Mouse (Mus musculus): Measurements from ENCODE around the gene Gm6588. TPM values are rescaled to one million over a fixed set of nuclear protein-coding genes. Genes with fewer than 3 reads are reported as not detected.

Gm6588 gene
- polyA plus RNA-seq, 1 experiment from 2014 or later = not detected

DNA sequence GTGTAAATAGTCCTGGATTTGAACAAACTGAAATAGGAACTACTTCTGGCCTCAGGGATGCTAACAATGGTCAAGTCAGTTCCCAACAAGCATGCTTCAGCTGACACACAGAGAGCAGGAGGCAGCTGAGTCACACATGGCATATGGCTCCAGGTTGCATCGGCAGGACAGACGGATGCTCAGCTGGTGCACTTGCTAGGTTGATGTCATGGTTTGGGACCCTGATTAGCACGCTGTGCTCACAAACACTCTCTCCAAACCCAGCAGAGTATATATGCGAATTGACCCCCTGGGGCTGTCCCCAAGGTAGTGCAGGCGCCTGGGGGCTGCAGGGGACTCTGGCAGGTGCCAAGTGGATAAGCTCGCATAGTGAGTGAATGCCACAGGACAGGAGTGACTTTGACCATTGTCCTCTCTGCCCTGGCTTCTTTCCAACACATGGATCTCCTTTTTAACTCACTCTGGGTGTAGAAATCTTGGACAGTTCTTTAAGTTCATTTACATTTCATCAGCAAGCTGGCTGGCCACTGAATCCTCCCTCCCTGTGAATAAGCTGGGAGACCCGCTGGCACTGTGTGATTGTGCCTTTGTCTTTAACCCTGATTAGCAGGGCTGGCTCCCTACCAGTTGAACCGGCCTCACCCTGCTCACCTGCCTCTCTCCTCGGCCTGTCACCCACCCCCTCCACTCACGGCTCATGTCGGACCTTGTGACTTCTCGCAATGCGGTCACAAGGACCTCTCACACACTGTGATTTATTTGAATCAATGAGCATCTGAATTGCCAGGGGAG lies 35.9 kb downstream of the Gm6588 start:
- Histone ChIP-seq H3K36me3 (ENCODE audit: control insufficient read depth, insufficient read depth, low read length) (no peaks in the 10 kb centered on the region), H3K9ac (ENCODE audit: low read depth, low read length) (no peak overlapping the region), H3K4me3 (ENCODE audit: low read length) (no peak overlapping the region), H3K27me3 (ENCODE audit: control insufficient read depth, insufficient read depth, low read length) (no peaks in the 10 kb centered on the region), H3K27ac (ENCODE audit: low read depth, low read length) (no peak overlapping the region), H3K4me1 (ENCODE audit: control insufficient read depth, insufficient read depth, low read length) (no peaks in the 10 kb centered on the region), H3K4me2 (replicated peaks; ENCODE audit: low read depth, low read length) (no peak overlapping the region), H3K9me3 (ENCODE audit: control insufficient read depth, low read length) (no peaks in the 10 kb centered on the region)
- ATAC-seq (ENCODE audit: low FRiP score, low TSS enrichment) = no peak
- whole genome bisulfite sequencing = 24% methylated on average over 13 of the region's 13 CpGs

DNA sequence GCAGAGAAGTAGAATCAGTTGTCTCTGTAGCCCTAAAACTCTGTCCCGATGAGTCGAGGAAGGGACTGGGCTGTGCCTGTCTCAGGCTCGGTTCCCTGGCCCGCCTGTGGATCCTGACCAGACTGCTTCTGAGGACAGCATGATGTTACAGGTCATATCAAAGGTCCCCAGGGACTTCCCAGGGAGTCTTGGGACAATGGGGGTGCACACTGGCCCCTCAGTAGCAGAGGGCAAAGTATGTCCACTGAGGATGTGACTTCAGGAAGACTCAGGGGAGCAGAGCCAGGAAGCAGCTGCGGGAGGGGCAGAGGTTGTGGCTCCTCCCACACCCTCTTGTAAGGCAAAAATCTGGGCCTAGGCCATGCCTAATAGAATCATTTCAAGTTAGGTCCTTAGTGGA lies 37.2 kb downstream of the Gm6588 start:
- no peak overlapping the region for H3K27ac ChIP-seq (ENCODE audit: low read depth, low read length)
- H3K27me3 ChIP-seq (ENCODE audit: control insufficient read depth, insufficient read depth, low read length) = no peaks in the 10 kb centered on the region
- H3K9me3 ChIP-seq (ENCODE audit: control insufficient read depth, low read length) = no peaks in the 10 kb centered on the region
- no peak overlapping the region for H3K4me3 ChIP-seq (ENCODE audit: low read length)
- no peaks in the 10 kb centered on the region for H3K4me1 ChIP-seq (ENCODE audit: control insufficient read depth, insufficient read depth, low read length)
- H3K4me2 ChIP-seq (replicated peaks; ENCODE audit: low read depth, low read length) = no peak overlapping the region
- no peaks in the 10 kb centered on the region for H3K36me3 ChIP-seq (ENCODE audit: control insufficient read depth, insufficient read depth, low read length)
- no peak overlapping the region for H3K9ac ChIP-seq (ENCODE audit: low read depth, low read length)
- no peak for ATAC-seq (ENCODE audit: low FRiP score, low TSS enrichment)
- WGBS = 78% methylated on average over 5 of the region's 5 CpGs

DNA sequence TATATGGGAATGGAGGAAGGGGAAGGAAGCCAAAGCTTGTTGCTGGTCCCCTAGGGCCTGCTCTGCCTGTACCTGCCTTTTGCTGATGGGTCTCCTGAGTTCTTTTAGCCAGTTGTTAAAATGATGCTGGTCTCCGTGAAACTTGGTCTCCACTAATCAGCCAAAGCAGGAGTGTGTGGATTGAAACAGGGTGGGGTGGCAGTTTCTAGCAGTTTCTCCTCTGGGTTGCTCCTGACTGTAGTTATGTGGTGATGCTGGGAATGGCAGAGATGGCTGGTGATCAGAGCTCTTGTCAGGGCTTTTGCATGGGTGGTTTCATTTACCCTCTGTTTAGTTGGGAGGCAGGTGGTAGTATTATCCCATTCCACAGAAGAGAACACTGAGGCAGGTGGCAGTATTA lies 38.3 kb downstream of the Gm6588 start:
- Histone ChIP-seq H3K27me3 (ENCODE audit: control insufficient read depth, insufficient read depth, low read length) (no peaks in the 10 kb centered on the region), H3K4me1 (ENCODE audit: control insufficient read depth, insufficient read depth, low read length) (no peaks in the 10 kb centered on the region), H3K27ac (ENCODE audit: low read depth, low read length) (no peak overlapping the region), H3K36me3 (ENCODE audit: control insufficient read depth, insufficient read depth, low read length) (no peaks in the 10 kb centered on the region), H3K9me3 (ENCODE audit: control insufficient read depth, low read length) (no peaks in the 10 kb centered on the region), H3K4me3 (ENCODE audit: low read length) (no peak overlapping the region), H3K9ac (ENCODE audit: low read depth, low read length) (no peak overlapping the region), H3K4me2 (replicated peaks; ENCODE audit: low read depth, low read length) (no peak overlapping the region)
- ATAC-seq (ENCODE audit: low FRiP score, low TSS enrichment) = no peak
- WGBS = 91% methylated on average over 1 of the region's 1 CpGs

DNA sequence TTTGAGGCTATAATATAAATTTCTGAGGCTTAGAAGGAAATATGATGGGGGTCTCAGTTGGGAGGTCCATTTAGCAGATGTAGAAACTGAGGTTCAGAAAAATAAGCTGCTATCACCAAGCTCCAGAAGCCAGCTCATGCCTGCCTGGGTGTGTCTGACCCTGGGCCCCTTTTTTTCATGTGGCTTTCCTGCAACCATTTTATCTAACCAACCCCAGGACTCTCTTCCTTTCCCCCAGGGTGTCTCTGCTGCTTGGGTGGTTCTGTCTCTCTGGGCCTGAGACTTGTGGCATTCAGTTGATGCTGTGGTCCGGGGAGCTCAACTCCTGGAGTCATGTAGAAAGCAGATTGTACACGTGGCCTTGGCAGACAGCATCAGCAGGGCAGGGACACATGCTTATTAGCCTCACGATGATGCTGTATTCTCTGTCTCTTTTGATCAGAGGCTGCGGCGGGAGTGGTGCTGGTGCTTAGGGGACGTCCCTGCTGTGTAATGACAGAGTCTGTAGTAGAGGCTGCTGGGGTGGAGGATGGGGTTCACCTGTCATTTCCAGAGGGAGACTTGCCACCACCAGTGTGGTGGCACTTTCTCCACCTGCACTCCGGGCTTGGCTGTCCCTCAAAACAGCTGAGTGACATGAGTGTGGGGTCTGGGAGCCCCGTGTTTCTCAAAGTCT lies 39.0 kb downstream of the Gm6588 start:
- Histone ChIP-seq H3K4me3 (ENCODE audit: low read length) (no peak overlapping the region), H3K4me1 (ENCODE audit: control insufficient read depth, insufficient read depth, low read length) (0 out of 2 replicates have a peak, but pooled peaks cover under 1% of the 10 kb centered on the region), H3K9me3 (ENCODE audit: control insufficient read depth, low read length) (no peaks in the 10 kb centered on the region), H3K36me3 (ENCODE audit: control insufficient read depth, insufficient read depth, low read length) (no peaks in the 10 kb centered on the region), H3K9ac (ENCODE audit: low read depth, low read length) (no peak overlapping the region), H3K4me2 (replicated peaks; ENCODE audit: low read depth, low read length) (no peak overlapping the region), H3K27ac (ENCODE audit: low read depth, low read length) (no peak overlapping the region), H3K27me3 (ENCODE audit: control insufficient read depth, insufficient read depth, low read length) (no peaks in the 10 kb centered on the region)
- WGBS = 63% methylated on average over 8 of the region's 8 CpGs
- ATAC-seq (ENCODE audit: low FRiP score, low TSS enrichment) = no peak

DNA sequence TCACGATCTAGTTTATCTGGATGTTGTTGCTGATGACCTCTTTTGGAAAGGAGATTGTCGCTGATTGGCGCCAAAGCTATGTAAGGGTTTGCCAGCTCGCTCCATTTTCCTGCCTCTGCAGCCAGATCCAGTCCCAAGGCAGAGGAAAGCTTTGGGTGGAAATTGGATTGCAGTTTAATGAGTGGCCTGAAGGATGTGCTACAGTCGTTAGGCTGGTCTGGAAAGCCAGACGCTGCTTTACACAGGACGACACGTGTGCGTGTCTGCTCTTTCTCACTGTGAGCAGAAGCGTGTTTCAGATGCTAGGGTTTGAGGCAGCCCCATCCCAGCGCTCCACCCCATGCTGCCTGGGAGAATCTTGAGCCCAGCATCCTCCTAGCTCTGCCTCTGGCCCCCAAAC lies 42.3 kb downstream of the Gm6588 start:
- Histone ChIP-seq H3K27ac (ENCODE audit: low read depth, low read length) (no peak overlapping the region), H3K4me2 (replicated peaks; ENCODE audit: low read depth, low read length) (no peak overlapping the region), H3K4me1 (ENCODE audit: control insufficient read depth, insufficient read depth, low read length) (0 out of 2 replicates have a peak, but pooled peaks cover 5% of the 10 kb centered on the region), H3K36me3 (ENCODE audit: control insufficient read depth, insufficient read depth, low read length) (no peaks in the 10 kb centered on the region), H3K4me3 (ENCODE audit: low read length) (no peak overlapping the region), H3K9ac (ENCODE audit: low read depth, low read length) (no peak overlapping the region), H3K9me3 (ENCODE audit: control insufficient read depth, low read length) (no peaks in the 10 kb centered on the region), H3K27me3 (ENCODE audit: control insufficient read depth, insufficient read depth, low read length) (no peaks in the 10 kb centered on the region)
- no peak for ATAC-seq (ENCODE audit: low FRiP score, low TSS enrichment)
- 48% methylated on average over 11 of the region's 11 CpGs for WGBS

DNA sequence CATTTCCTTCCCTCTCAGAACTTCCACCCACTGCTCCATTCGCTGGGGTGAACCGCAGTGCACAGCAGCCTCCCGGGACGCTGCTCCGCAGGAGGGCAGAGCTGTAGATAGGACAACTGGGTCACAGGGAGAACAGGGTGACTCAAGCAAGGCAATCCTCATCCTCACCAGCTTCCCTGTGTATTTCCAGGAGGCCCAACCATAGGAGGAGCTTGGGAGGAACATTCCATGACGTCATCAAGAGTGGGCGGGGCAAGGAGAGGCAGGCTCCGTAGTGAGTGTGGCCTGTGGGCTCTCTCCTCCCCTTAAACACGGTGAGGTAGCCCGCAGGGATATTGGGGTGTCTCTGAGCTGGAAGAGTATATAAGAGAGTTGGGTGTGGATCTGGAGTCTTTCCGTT lies 44.3 kb downstream of the Gm6588 start:
- peak; percentile 58; the same call in 1 of the 2 replicates for ATAC-seq (ENCODE audit: low FRiP score, low TSS enrichment)

DNA sequence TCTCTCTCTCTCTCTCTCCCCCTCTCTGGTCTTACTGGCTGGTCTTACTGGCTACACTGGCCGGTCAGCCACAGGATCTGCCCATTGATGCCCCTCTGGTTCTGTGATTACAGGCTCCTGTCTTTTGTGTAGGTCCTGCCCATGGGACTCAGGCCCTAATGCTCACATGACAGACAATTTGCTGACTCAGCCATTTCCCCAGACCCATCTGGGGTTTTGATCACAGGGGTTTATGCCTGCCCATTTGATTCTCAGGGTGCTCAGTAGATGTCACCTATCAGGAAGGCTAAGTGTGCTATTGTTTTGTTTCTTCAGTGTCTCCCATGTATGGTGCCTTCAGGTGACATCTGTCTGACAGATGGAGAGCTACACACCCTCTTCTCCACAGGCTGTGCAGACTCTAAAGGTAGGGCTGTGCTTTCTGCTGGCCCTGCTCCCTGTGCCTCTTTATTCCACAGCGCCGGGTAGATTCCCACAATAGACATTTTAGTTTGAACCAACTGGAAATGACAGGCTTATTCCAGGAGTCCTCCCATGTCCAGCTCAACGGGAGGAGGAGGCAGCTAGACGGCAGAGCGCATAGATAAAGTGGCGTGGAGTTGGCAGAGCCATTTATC lies 47.6 kb downstream of the Gm6588 start:
- Histone ChIP-seq H3K27me3 (ENCODE audit: control insufficient read depth, insufficient read depth, low read length) (no peaks in the 10 kb centered on the region), H3K9ac (ENCODE audit: low read depth, low read length) (no peak overlapping the region), H3K4me2 (replicated peaks; ENCODE audit: low read depth, low read length) (no peak overlapping the region), H3K27ac (ENCODE audit: low read depth, low read length) (no peak overlapping the region), H3K4me3 (ENCODE audit: low read length) (no peak overlapping the region), H3K4me1 (ENCODE audit: control insufficient read depth, insufficient read depth, low read length) (peaks cover 10% of the 10 kb centered on the region; the same call in 1 of the 2 replicates), H3K9me3 (ENCODE audit: control insufficient read depth, low read length) (no peaks in the 10 kb centered on the region), H3K36me3 (ENCODE audit: control insufficient read depth, insufficient read depth, low read length) (no peaks in the 10 kb centered on the region)
- 85% methylated on average over 7 of the region's 7 CpGs for WGBS
- no peak for ATAC-seq (ENCODE audit: low FRiP score, low TSS enrichment)

More for the DNA sequence above, 44.3 kb downstream of the Gm6588 start:
- 0 out of 2 replicates have a peak, but pooled peaks cover 5% of the 10 kb centered on the region for H3K4me1 ChIP-seq (ENCODE audit: control insufficient read depth, insufficient read depth, low read length)
- WGBS = 43% methylated on average over 11 of the region's 11 CpGs
- peak overlapping the region; percentile 8; the same call in 1 of the 2 replicates for H3K4me2 ChIP-seq (replicated peaks; ENCODE audit: low read depth, low read length)
- no peak overlapping the region for H3K9ac ChIP-seq (ENCODE audit: low read depth, low read length)
- no peaks in the 10 kb centered on the region for H3K9me3 ChIP-seq (ENCODE audit: control insufficient read depth, low read length)
- no peaks in the 10 kb centered on the region for H3K36me3 ChIP-seq (ENCODE audit: control insufficient read depth, insufficient read depth, low read length)
- no peak overlapping the region for H3K4me3 ChIP-seq (ENCODE audit: low read length)
- H3K27me3 ChIP-seq (ENCODE audit: control insufficient read depth, insufficient read depth, low read length) = no peaks in the 10 kb centered on the region
- no peak overlapping the region for H3K27ac ChIP-seq (ENCODE audit: low read depth, low read length)

DNA sequence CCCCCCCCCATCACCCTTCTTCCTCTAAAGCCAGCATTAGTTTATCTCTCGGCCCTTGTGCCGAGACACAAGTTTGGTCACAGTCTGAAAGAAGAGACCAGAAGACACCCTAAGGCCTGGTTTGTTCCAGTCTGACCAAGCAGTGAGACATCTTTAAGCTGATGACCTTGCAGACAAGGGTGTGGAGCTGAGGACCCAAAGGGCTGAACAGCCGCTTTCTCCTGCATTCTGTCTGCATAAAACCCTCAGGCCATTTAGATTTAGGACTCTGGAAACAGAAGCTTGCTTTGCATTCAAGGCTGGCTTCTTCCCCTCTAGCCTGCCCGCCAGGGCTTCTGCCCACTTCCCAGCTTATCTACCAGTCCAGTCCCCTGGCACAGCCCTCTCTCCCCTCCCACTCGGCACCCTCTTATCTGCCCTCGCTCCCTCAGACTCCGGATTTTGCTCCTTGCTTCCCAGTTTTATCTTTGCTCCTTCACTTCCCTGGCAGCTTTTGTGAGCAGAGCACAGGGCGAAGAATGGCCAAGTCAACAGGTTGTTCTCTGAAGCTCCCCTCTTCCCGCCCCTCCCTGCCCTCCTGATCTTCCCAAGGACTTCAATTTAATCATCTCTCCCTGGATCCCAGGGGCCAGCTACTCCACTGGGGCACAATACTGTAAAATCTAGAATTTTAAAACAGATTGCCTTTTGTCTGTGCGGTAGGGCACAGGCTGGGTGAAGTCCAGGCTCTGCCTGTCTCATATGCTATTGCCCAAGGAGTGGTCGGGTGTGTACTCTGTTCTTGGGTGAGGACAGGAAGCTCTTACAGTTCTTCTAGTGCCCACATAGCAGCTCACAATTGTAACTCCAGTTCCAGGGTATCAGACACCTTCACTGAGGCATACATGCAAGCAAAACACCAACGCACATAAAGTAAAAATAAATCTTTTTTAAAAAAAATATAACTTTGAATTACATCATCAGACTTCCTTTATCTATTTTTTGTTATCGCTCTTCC lies 50.0 kb downstream of the Gm6588 start:
- no peak for ATAC-seq (ENCODE audit: low FRiP score, low TSS enrichment)
- Histone ChIP-seq H3K4me1 (ENCODE audit: control insufficient read depth, insufficient read depth, low read length) (peaks cover 5% of the 10 kb centered on the region; the same call in 1 of the 2 replicates), H3K4me2 (replicated peaks; ENCODE audit: low read depth, low read length) (no peak overlapping the region), H3K9me3 (ENCODE audit: control insufficient read depth, low read length) (no peaks in the 10 kb centered on the region), H3K36me3 (ENCODE audit: control insufficient read depth, insufficient read depth, low read length) (no peaks in the 10 kb centered on the region), H3K4me3 (ENCODE audit: low read length) (no peak overlapping the region), H3K27ac (ENCODE audit: low read depth, low read length) (no peak overlapping the region), H3K27me3 (ENCODE audit: control insufficient read depth, insufficient read depth, low read length) (no peaks in the 10 kb centered on the region), H3K9ac (ENCODE audit: low read depth, low read length) (no peak overlapping the region)
- 76% methylated on average over 13 of the region's 13 CpGs for WGBS
